In the genomic region with DNA sequence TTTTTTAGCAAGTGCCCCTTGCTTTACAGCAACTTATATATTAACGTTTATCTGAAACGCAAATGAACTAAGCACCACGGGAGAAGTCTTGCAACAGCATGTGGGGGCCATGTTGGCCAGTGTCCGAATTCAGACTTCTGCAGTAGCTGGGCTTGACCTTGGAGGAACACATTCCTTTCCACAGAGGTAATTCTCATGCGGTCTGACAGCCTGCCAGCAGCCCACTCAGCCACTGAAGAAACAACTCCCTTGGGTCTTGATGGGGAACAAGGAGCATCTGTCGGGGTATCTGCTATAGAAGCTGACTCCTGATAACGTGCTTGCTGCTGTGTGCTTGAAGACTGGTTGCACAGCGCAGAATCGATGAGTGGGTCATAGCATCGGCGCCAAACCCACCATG, we compare ENCODE assay signal across 10 mouse cellular contexts.
DNase-seq lines count a peak whose midpoint lies in the region; ATAC-seq and TF ChIP-seq lines count a peak whose summit lies in the region.
"Had no signal": no experiment of that assay in that cellular context is flagged by ENCODE, and none has a peak within 500 bp of the region (broad histone marks: within the 10 kb centered on the region; RNA-seq: fewer than 3 reads in every experiment).

No protein-coding gene starts in this region.

- DNase-seq in adrenal gland, postnatal 14 days: peak; percentile 14
- DNase-seq in adrenal gland, adult 2 months: no peak
- peak; percentile 21 to 37 for DNase-seq in gastrocnemius, adult 8-10 months (ENCODE audit: low spot score in 2 of 2)
- DNase-seq in heart, postnatal 10 days: peak; percentile 82 to 86
- DNase-seq in lung, postnatal 0 days (ENCODE audit: low spot score): peak; percentile 83
- DNase-seq in embryo, embryonic 9.5 days (ENCODE audit: extremely low spot score): no peak
- no peak for DNase-seq in right cerebral cortex, postnatal 36 days (ENCODE audit: low spot score in 2 of 2)
- no peak for DNase-seq in layer of hippocampus, adult 8-10 months (ENCODE audit: low spot score in 2 of 2)

- peak; percentile 91 for ATAC-seq in lung, postnatal 0 days

- H3K9ac ChIP-seq in lung, postnatal 0 days (replicated peaks; ENCODE audit: low read depth): no peak overlapping the region
- H3K9ac ChIP-seq: hindbrain, embryonic 15.5 days; neural tube, embryonic 12.5 days had no signal

- H3K4me3 ChIP-seq in lung, postnatal 0 days (ENCODE audit: low read depth, low read length): no peak overlapping the region
- H3K4me3 ChIP-seq: hindbrain, embryonic 15.5 days; neural tube, embryonic 12.5 days had no signal

- TF ChIP-seq EP300 in lung, postnatal 0 days (IDR thresholded peaks at IDR 0.05): 0 out of 2 replicates have a peak, but pooled peaks have one; percentile 26

- no peak overlapping the region; the same call in 1 of the 2 replicates for H3K27ac ChIP-seq in lung, postnatal 0 days (ENCODE audit: low read length)
- H3K27ac ChIP-seq: hindbrain, embryonic 15.5 days; neural tube, embryonic 12.5 days had no signal

- 56% methylated on average over 11 of the region's 11 CpGs for WGBS in lung, postnatal 0 days

- no peaks in the 10 kb centered on the region for H3K9me3 ChIP-seq in lung, postnatal 0 days (ENCODE audit: low read length)
- H3K9me3 ChIP-seq: hindbrain, embryonic 15.5 days; neural tube, embryonic 12.5 days had no signal

- no peaks in the 10 kb centered on the region for H3K27me3 ChIP-seq in lung, postnatal 0 days (replicated peaks; ENCODE audit: insufficient read depth, low read length)
- H3K27me3 ChIP-seq: hindbrain, embryonic 15.5 days; neural tube, embryonic 12.5 days had no signal

- TF ChIP-seq CTCF in lung, postnatal 0 days (IDR thresholded peaks at IDR 0.05): no peak

- H3K36me3 ChIP-seq in lung, postnatal 0 days (ENCODE audit: insufficient read depth, low read length): no peaks in the 10 kb centered on the region
- H3K36me3 ChIP-seq: hindbrain, embryonic 15.5 days; neural tube, embryonic 12.5 days had no signal

- intact Hi-C loops in heart, postnatal 10 days (cut with DNase I): no loop called here

- H3K4me1 ChIP-seq in lung, postnatal 0 days (ENCODE audit: insufficient read depth, low read depth, low read length): no peaks in the 10 kb centered on the region
- H3K4me1 ChIP-seq: hindbrain, embryonic 15.5 days; neural tube, embryonic 12.5 days had no signal

- no peak overlapping the region for H3K4me2 ChIP-seq in lung, postnatal 0 days (replicated peaks; ENCODE audit: low read depth, low read length)
- H3K4me2 ChIP-seq: hindbrain, embryonic 15.5 days; neural tube, embryonic 12.5 days had no signal

Comparison
In these comparisons a context has a peak if more than half of its experiments do, and no peak if none do; other contexts are left out.
1. DNase-seq: peak in adrenal gland, postnatal 14 days (single experiment), gastrocnemius, adult 8-10 months (2 of 2), heart, postnatal 10 days (2 of 2) and lung, postnatal 0 days (single experiment); none in adrenal gland, adult 2 months (single experiment), embryo, embryonic 9.5 days (single experiment), right cerebral cortex, postnatal 36 days (0 of 2) and layer of hippocampus, adult 8-10 months (0 of 2).